Mouse (Mus musculus): Measurements from ENCODE around the gene Unkl.

- TF ChIP-seq MYOG (IDR thresholded peaks at IDR 0.05; ENCODE audit: control insufficient read depth, extremely low read depth, insufficient read length) (no peak), MAX (IDR thresholded peaks at IDR 0.05) (no peak), CTCF (IDR thresholded peaks at IDR 0.05; ENCODE audit: control insufficient read depth, insufficient read depth, insufficient read length) (no peak)
Measured at GRCm38 (mm10) chr17:25248033-25248750, 60.0 kb downstream of the Unkl start.

All from C2C12 (cell line).